Mouse (Mus musculus): Measurements from ENCODE around the gene Icosl. TPM values are rescaled to one million over a fixed set of nuclear protein-coding genes. Genes with fewer than 3 reads are reported as not detected.

Gene Icosl
- polyA plus RNA-seq, 1 experiment, result not detected

DNA sequence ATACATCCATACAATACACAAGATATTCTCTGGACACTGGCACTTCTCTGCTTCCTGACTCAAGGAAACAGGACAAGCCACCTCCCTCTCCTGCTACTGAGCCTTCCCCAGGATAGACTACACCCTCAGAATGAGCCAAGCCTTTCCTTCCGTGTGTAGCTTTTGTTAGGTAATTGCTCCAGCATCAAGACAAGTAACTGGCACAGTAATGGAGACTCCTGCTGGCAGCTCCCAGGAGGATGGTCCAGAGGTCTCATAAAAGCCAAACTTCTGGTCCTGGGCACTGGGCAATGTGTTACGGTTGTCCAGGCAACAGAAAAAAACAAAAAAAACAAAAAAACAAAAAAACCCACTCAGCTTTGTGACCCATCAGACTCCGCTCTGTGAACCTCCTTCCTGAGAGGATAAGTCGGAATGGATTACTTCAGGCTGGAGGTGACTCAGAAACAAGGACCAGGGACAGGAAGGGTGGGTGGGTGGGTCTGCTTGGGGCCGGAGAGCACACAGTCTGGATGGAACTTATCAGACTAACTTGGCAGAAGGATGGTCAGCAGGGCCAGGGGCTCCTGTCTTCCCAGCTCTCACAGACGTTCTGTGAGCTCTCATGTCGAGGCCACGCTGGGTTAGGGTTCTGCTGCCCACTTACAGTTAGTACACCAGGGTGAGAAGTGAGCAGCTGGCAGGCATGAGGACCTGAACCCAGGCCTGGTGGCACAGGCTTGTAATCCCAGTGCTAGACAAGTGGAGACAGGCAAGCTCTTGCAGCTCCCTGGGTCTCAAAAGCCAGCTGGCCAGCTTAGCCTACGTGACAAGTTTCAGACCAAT is 58.2 kb downstream of the Icosl start:
- Histone ChIP-seq H3K4me3 (ENCODE audit: insufficient read depth, low read depth, low read length) (no peak overlapping the region), H3K4me1 (ENCODE audit: control insufficient read depth, insufficient read depth, low read length) (no peaks in the 10 kb centered on the region), H3K27ac (ENCODE audit: insufficient read depth, low read depth, low read length) (no peak overlapping the region)
- 76% methylated on average over 9 of the region's 9 CpGs for WGBS
- TF ChIP-seq CTCF (IDR thresholded peaks at IDR 0.05; ENCODE audit: insufficient read depth, low read depth, low read length), result no peak
- TF ChIP-seq POLR2A (IDR thresholded peaks at IDR 0.05; ENCODE audit: insufficient read depth, low read depth, low read length), result no peak

DNA sequence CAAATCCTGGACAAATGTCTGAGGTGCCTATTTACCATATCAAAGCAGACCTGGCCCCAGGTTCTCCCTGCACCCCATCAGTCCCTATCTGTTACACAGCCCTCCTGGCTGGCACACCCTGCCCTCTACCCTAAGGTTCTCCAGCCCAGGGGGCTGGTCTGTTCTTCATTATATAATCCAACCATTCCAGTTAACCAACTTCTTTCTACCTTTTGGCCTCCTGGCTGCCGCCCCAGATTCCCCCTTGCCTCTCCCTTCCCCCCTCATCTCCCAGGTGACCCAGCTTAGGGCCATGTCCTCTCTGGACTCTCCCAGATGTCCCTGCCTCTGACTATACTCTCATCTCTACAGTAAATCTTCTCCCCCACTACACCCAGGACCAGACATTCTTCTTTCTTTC is 58.8 kb downstream of the Icosl start:
- Histone ChIP-seq H3K27ac (ENCODE audit: insufficient read depth, low read depth, low read length) (no peak overlapping the region), H3K4me1 (ENCODE audit: control insufficient read depth, insufficient read depth, low read length) (no peaks in the 10 kb centered on the region), H3K4me3 (ENCODE audit: insufficient read depth, low read depth, low read length) (no peak overlapping the region)
- WGBS, result 78% methylated on average over 1 of the region's 1 CpGs
- TF ChIP-seq CTCF (IDR thresholded peaks at IDR 0.05; ENCODE audit: insufficient read depth, low read depth, low read length) (no peak), POLR2A (IDR thresholded peaks at IDR 0.05; ENCODE audit: insufficient read depth, low read depth, low read length) (no peak)

DNA sequence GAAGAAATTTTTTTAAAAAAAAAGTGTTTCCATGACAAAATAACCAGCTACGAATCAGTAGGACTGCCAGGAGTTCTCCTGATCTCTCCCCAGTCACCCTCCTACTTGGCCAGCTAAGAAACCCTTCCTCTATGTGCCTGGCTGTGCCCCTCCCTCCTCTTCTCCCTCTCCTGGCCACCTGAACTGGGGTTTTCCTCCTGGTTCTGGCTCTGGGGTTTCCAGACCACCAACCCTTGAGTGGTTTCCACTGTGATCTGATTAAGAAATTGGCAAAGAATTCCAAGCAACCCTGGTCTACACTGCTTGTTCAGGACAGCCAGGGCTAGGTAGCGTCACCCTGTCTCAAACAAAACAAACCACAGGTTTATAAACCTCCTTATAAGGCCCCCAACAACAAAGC is 59.5 kb downstream of the Icosl start:
- Histone ChIP-seq H3K4me1 (ENCODE audit: control insufficient read depth, insufficient read depth, low read length) (no peaks in the 10 kb centered on the region), H3K27ac (ENCODE audit: insufficient read depth, low read depth, low read length) (no peak overlapping the region), H3K4me3 (ENCODE audit: insufficient read depth, low read depth, low read length) (no peak overlapping the region)
- no peak for TF ChIP-seq CTCF (IDR thresholded peaks at IDR 0.05; ENCODE audit: insufficient read depth, low read depth, low read length)
- TF ChIP-seq POLR2A (IDR thresholded peaks at IDR 0.05; ENCODE audit: insufficient read depth, low read depth, low read length), result no peak
- 74% methylated on average over 2 of the region's 2 CpGs for WGBS

GRCm38 (mm10) chr10:78129423-78129822 is 60.3 kb downstream of the Icosl start:
- Histone ChIP-seq H3K4me3 (ENCODE audit: insufficient read depth, low read depth, low read length) (no peak overlapping the region), H3K4me1 (ENCODE audit: control insufficient read depth, insufficient read depth, low read length) (no peaks in the 10 kb centered on the region), H3K27ac (ENCODE audit: insufficient read depth, low read depth, low read length) (no peak overlapping the region)
- no peak for TF ChIP-seq POLR2A (IDR thresholded peaks at IDR 0.05; ENCODE audit: insufficient read depth, low read depth, low read length)
- TF ChIP-seq CTCF (IDR thresholded peaks at IDR 0.05; ENCODE audit: insufficient read depth, low read depth, low read length), result no peak
- WGBS, result 56% methylated on average over 11 of the region's 11 CpGs

GRCm38 (mm10) chr10:78129998-78130397 is 60.9 kb downstream of the Icosl start:
- TF ChIP-seq CTCF (IDR thresholded peaks at IDR 0.05; ENCODE audit: insufficient read depth, low read depth, low read length), result no peak
- TF ChIP-seq POLR2A (IDR thresholded peaks at IDR 0.05; ENCODE audit: insufficient read depth, low read depth, low read length), result no peak
- WGBS, result 85% methylated on average over 4 of the region's 4 CpGs
- Histone ChIP-seq H3K4me3 (ENCODE audit: insufficient read depth, low read depth, low read length) (no peak overlapping the region), H3K4me1 (ENCODE audit: control insufficient read depth, insufficient read depth, low read length) (peaks cover 1% of the 10 kb centered on the region; the same call in 1 of the 2 replicates), H3K27ac (ENCODE audit: insufficient read depth, low read depth, low read length) (no peak overlapping the region)

Other genes starting within 250 kb of the Icosl start
- not detected in 2 replicates for gene Krtap10-4, start 242.2 kb upstream of the Icosl start, polyA plus RNA-seq (2012; ENCODE audit: insufficient read depth, insufficient read length, low replicate concordance, missing spikeins)
- not detected in 2 replicates for gene Krtap10-10, start 233.4 kb upstream of the Icosl start, polyA plus RNA-seq (2012; ENCODE audit: insufficient read depth, insufficient read length, low replicate concordance, missing spikeins)
- not detected in 2 replicates for gene Gm36176, start 222.5 kb upstream of the Icosl start, polyA plus RNA-seq (2012; ENCODE audit: insufficient read depth, insufficient read length, low replicate concordance, missing spikeins)
- not detected in 2 replicates for gene Gm10318, start 216.4 kb upstream of the Icosl start, polyA plus RNA-seq (2012; ENCODE audit: insufficient read depth, insufficient read length, low replicate concordance, missing spikeins)
- not detected in 2 replicates for gene Gm3285, start 207.3 kb upstream of the Icosl start, polyA plus RNA-seq (2012; ENCODE audit: insufficient read depth, insufficient read length, low replicate concordance, missing spikeins)
- not detected in 2 replicates for gene Lrrc3, start 166.8 kb upstream of the Icosl start, polyA plus RNA-seq (2012; ENCODE audit: insufficient read depth, insufficient read length, low replicate concordance, missing spikeins)
- not detected in 2 replicates for gene Trpm2, start 98.7 kb upstream of the Icosl start, polyA plus RNA-seq (2012; ENCODE audit: insufficient read depth, insufficient read length, low replicate concordance, missing spikeins)
- gene 1810043G02Rik, start 90.8 kb upstream of the Icosl start, polyA plus RNA-seq (2012; ENCODE audit: insufficient read depth, insufficient read length, low replicate concordance, missing spikeins), result not detected in 2 replicates
- gene Pfkl, start 59.2 kb upstream of the Icosl start, polyA plus RNA-seq (2012; ENCODE audit: insufficient read depth, insufficient read length, low replicate concordance, missing spikeins), result not detected in 2 replicates
- not detected in 2 replicates for gene Dnmt3l, start 27.4 kb upstream of the Icosl start, polyA plus RNA-seq (2012; ENCODE audit: insufficient read depth, insufficient read length, low replicate concordance, missing spikeins)
- not detected in 2 replicates for gene Aire, start 25.7 kb upstream of the Icosl start, polyA plus RNA-seq (2012; ENCODE audit: insufficient read depth, insufficient read length, low replicate concordance, missing spikeins)
- gene D10Jhu81e, start 100.5 kb downstream of the Icosl start, polyA plus RNA-seq (2012; ENCODE audit: insufficient read depth, insufficient read length, low replicate concordance, missing spikeins), result not detected in 2 replicates
- gene Pwp2, start 115.8 kb downstream of the Icosl start, polyA plus RNA-seq (2012; ENCODE audit: insufficient read depth, insufficient read length, low replicate concordance, missing spikeins), result not detected in 2 replicates
- gene Trappc10, start 175.3 kb downstream of the Icosl start, polyA plus RNA-seq (2012; ENCODE audit: insufficient read depth, insufficient read length, low replicate concordance, missing spikeins), result 121 TPM in 1 of 2 replicates, not detected in the other

Data from olfactory bulb, adult 2 months (tissue).